Mouse (Mus musculus) midbrain, postnatal 0 days (tissue): ENCODE measurements around the gene Cib4. TPM values are rescaled to one million over a fixed set of nuclear protein-coding genes. Genes with fewer than 3 reads are reported as not detected.

Experiments used
- ATAC-seq: fragments of 200-750 bp; cut with Nextera tagmentation; 2 replicates; pipeline ENCODE4 v1.8.0; 2017; ENCODE audit warnings: moderate number of reproducible peaks, mild to moderate bottlenecking, moderate TSS enrichment, moderate library complexity; ENCODE audit not compliant: low FRiP score
- DNase-seq: peaks from one replicate; pipeline ENCODE4 v3.0.0-alpha.2; 2015; ENCODE audit warnings: low spot score
- H3K27ac ChIP-seq: fragments of 300-500 bp; sonication (generic); 2 replicates; pipeline ENCODE4 v1.5.1; 2014; ENCODE audit warnings: low read depth, mild to moderate bottlenecking, low read length, mixed read lengths
- H3K27me3 ChIP-seq: fragments of 300-500 bp; sonication (generic); 2 replicates; pipeline ENCODE4 v1.6.1; 2014; ENCODE audit warnings: low read length, control low read depth, mixed read lengths; ENCODE audit not compliant: insufficient read depth
- H3K36me3 ChIP-seq: fragments of 300-500 bp; sonication (generic); 2 replicates; pipeline ENCODE4 v1.6.1; 2014; ENCODE audit warnings: low read length, control low read depth, mixed read lengths; ENCODE audit not compliant: insufficient read depth
- H3K4me1 ChIP-seq: fragments of 300-500 bp; sonication (generic); 2 replicates; pipeline ENCODE4 v1.6.1; 2014; ENCODE audit warnings: mild to moderate bottlenecking, control low read depth, antibody characterized with exemption, low read length, mixed read lengths; ENCODE audit not compliant: insufficient read depth
- H3K4me2 ChIP-seq: fragments of 300-500 bp; sonication (generic); 2 replicates; pipeline ENCODE4 v1.6.1; 2014; ENCODE audit warnings: low read depth, mild to moderate bottlenecking, low read length, mixed read lengths; ENCODE audit not compliant: poor library complexity, severe bottlenecking
- H3K4me3 ChIP-seq: fragments of 300-500 bp; sonication (generic); 2 replicates; pipeline ENCODE4 v1.5.1; 2014; ENCODE audit warnings: low read depth, mild to moderate bottlenecking, low read length, moderate library complexity
- H3K9ac ChIP-seq: fragments of 300-500 bp; sonication (generic); replicated peaks from 2 replicates; pipeline ENCODE4 v1.6.1; 2014; ENCODE audit warnings: mild to moderate bottlenecking, low read length, moderate library complexity, mixed read lengths; ENCODE audit not compliant: poor library complexity, severe bottlenecking
- H3K9me3 ChIP-seq: fragments of 300-500 bp; sonication (generic); 2 replicates; pipeline ENCODE4 v1.6.1; 2016; ENCODE audit warnings: low read length, control low read depth
- CTCF ChIP-seq: IDR thresholded peaks from 2 replicates; pipeline ENCODE4 v1.5.1; 2016; ENCODE audit warnings: antibody characterized with exemption, mild to moderate bottlenecking
- WGBS: fragments of 180-500 bp; shearing (Covaris S2); extraction: QIAGEN DNeasy Blood & Tissue Kit; methylation state at CpG from one replicate; pipeline ENCODE4 v1.1.7; 2014; 5-methylcytosine and 5-hydroxymethylcytosine counted together
- polyA plus RNA-seq: library from polyadenylated mRNA; unstranded; fragments of >200 nt; fragmentation: Nextera tagmentation; extraction: Ambion mirVana; gene quantifications from 2 replicates; pipeline ENCODE4 v1.2.1, GENCODE M21; 2015
- total RNA-seq: library from RNA; depleted of rRNA; stranded (reverse); fragments of >200 nt; gene quantifications from 2 replicates; pipeline ENCODE4 v1.2.3, GENCODE M21; 2014

The Cib4 gene
- total and polyA plus RNA-seq, 2 experiments from 2014 or later, result not detected

GRCm38 (mm10) chr5:30483533-30483932 is 62.1 kb downstream of the Cib4 start:
- DNase-seq (no peak), ATAC-seq (no peak)
- no peak overlapping the region for H3K4me2 ChIP-seq
- H3K4me3 ChIP-seq, result no peak overlapping the region
- no peaks in the 10 kb centered on the region for H3K27me3 ChIP-seq
- no peak for TF ChIP-seq CTCF
- H3K36me3 ChIP-seq, result no peaks in the 10 kb centered on the region
- H3K9me3 ChIP-seq, result no peaks in the 10 kb centered on the region
- 80% methylated on average over 8 of the region's 8 CpGs for WGBS
- no peak overlapping the region for H3K9ac ChIP-seq
- H3K27ac ChIP-seq, result no peak overlapping the region
- no peaks in the 10 kb centered on the region for H3K4me1 ChIP-seq

GRCm38 (mm10) chr5:30482319-30482718 is 63.3 kb downstream of the Cib4 start:
- Histone ChIP-seq H3K36me3 (no peaks in the 10 kb centered on the region), H3K4me3 (no peak overlapping the region), H3K27me3 (no peaks in the 10 kb centered on the region), H3K27ac (no peak overlapping the region), H3K9ac (no peak overlapping the region), H3K9me3 (no peaks in the 10 kb centered on the region), H3K4me2 (no peak overlapping the region), H3K4me1 (no peaks in the 10 kb centered on the region)
- DNase-seq, result peak; percentile 75
- WGBS, result 18% methylated on average over 5 of the region's 5 CpGs
- peak; percentile 83 for TF ChIP-seq CTCF
- ATAC-seq, result no peak

GRCm38 (mm10) chr5:30476534-30476933 is 69.1 kb downstream of the Cib4 start:
- Histone ChIP-seq H3K36me3 (no peaks in the 10 kb centered on the region), H3K4me1 (no peaks in the 10 kb centered on the region), H3K9me3 (no peaks in the 10 kb centered on the region), H3K27ac (no peak overlapping the region), H3K4me2 (no peak overlapping the region), H3K4me3 (no peak overlapping the region), H3K27me3 (no peaks in the 10 kb centered on the region), H3K9ac (no peak overlapping the region)
- DNase-seq (peak; percentile 48), ATAC-seq (no peak)
- peak; percentile 84 for TF ChIP-seq CTCF
- 44% methylated on average over 10 of the region's 10 CpGs for WGBS

GRCm38 (mm10) chr5:30472148-30472547 is 73.5 kb downstream of the Cib4 start:
- Histone ChIP-seq H3K36me3 (no peaks in the 10 kb centered on the region), H3K4me3 (no peak overlapping the region), H3K9me3 (no peaks in the 10 kb centered on the region), H3K4me1 (no peaks in the 10 kb centered on the region), H3K9ac (no peak overlapping the region), H3K4me2 (no peak overlapping the region), H3K27me3 (no peaks in the 10 kb centered on the region), H3K27ac (no peak overlapping the region)
- 81% methylated on average over 5 of the region's 5 CpGs for WGBS
- ATAC-seq (no peak), DNase-seq (no peak)
- no peak for TF ChIP-seq CTCF

- TF ChIP-seq CTCF, result no peak
- WGBS, result 58% methylated on average over 6 of the region's 6 CpGs
- peaks cover 6% of the 10 kb centered on the region; the same call in 1 of the 2 replicates for H3K4me1 ChIP-seq
- H3K9me3 ChIP-seq, result no peaks in the 10 kb centered on the region
- no peak overlapping the region for H3K27ac ChIP-seq
- no peaks in the 10 kb centered on the region for H3K27me3 ChIP-seq
- DNase-seq (no peak), ATAC-seq (no peak)
- no peaks in the 10 kb centered on the region for H3K36me3 ChIP-seq
- H3K4me3 ChIP-seq, result no peak overlapping the region
- no peak overlapping the region for H3K4me2 ChIP-seq
- no peak overlapping the region for H3K9ac ChIP-seq
These were observed 75.2 kb downstream of the Cib4 start for GRCm38 (mm10) chr5:30470454-30470853.

- H3K4me3 ChIP-seq, result peak overlapping the region; percentile 25; the same call in 1 of the 2 replicates
- no peak overlapping the region for H3K9ac ChIP-seq
- H3K4me2 ChIP-seq, result peak overlapping the region; percentile 53
- H3K4me1 ChIP-seq, result peaks cover 13% of the 10 kb centered on the region
- H3K36me3 ChIP-seq, result no peaks in the 10 kb centered on the region
- WGBS, result 28% methylated on average over 9 of the region's 9 CpGs
- DNase-seq, result no peak
- no peak for ATAC-seq
- no peak overlapping the region for H3K27ac ChIP-seq
- no peaks in the 10 kb centered on the region for H3K9me3 ChIP-seq
- H3K27me3 ChIP-seq, result 0 out of 2 replicates have a peak, but pooled peaks cover 5% of the 10 kb centered on the region
- no peak for TF ChIP-seq CTCF
These were observed 79.3 kb downstream of the Cib4 start for GRCm38 (mm10) chr5:30466315-30466714.
